20 mouse cellular contexts compared by ENCODE assay signal in genomic region chr15:96275198-96275597, GRCm38 (mm10). TPM values are rescaled to one million over a fixed set of nuclear protein-coding genes. Genes with fewer than 3 reads are reported as not detected.
DNase-seq lines count a peak whose midpoint lies in the region; ATAC-seq and TF ChIP-seq lines count a peak whose summit lies in the region.
"Had no signal": no experiment of that assay in that cellular context is flagged by ENCODE, and none has a peak within 500 bp of the region (broad histone marks: within the 10 kb centered on the region; RNA-seq: fewer than 3 reads in every experiment).

No protein-coding gene starts in this region.

- intact Hi-C loops in gastrocnemius, postnatal 36 days (cut with DNase I): no loop called here

- H3K4me3 ChIP-seq in forebrain, embryonic 14.5 days (ENCODE audit: low read depth, low read length): no peak overlapping the region
- H3K4me3 ChIP-seq in forebrain, embryonic 10.5 days: no peak overlapping the region
- H3K4me3 ChIP-seq in liver, embryonic 13.5 days (replicated peaks): no peak overlapping the region
- no peak overlapping the region for H3K4me3 ChIP-seq in myocyte
- no peak overlapping the region for H3K4me3 ChIP-seq in lung, postnatal 0 days (ENCODE audit: low read depth, low read length)
- H3K4me3 ChIP-seq: hindbrain, embryonic 10.5 days; limb, embryonic 13.5 days; midbrain, embryonic 12.5 days; neural tube, embryonic 12.5 days had no signal

- no peaks in the 10 kb centered on the region for H3K27me3 ChIP-seq in forebrain, embryonic 14.5 days (replicated peaks; ENCODE audit: control insufficient read depth, insufficient read depth, low read length)
- no peaks in the 10 kb centered on the region for H3K27me3 ChIP-seq in forebrain, embryonic 10.5 days (ENCODE audit: poor library complexity, severe bottlenecking)
- no peaks in the 10 kb centered on the region for H3K27me3 ChIP-seq in liver, embryonic 13.5 days
- no peaks in the 10 kb centered on the region for H3K27me3 ChIP-seq in myocyte (ENCODE audit: control insufficient read depth, insufficient read depth, insufficient read length)
- no peaks in the 10 kb centered on the region for H3K27me3 ChIP-seq in lung, postnatal 0 days (replicated peaks; ENCODE audit: insufficient read depth, low read length)
- H3K27me3 ChIP-seq: limb, embryonic 13.5 days; midbrain, embryonic 12.5 days; neural tube, embryonic 12.5 days had no signal

- H3K4me2 ChIP-seq in forebrain, embryonic 14.5 days (ENCODE audit: low read length): no peak overlapping the region
- H3K4me2 ChIP-seq in liver, embryonic 13.5 days: peak overlapping the region; percentile 56
- H3K4me2 ChIP-seq in myocyte (ENCODE audit: low read depth): no peak overlapping the region
- no peak overlapping the region for H3K4me2 ChIP-seq in lung, postnatal 0 days (replicated peaks; ENCODE audit: low read depth, low read length)
- H3K4me2 ChIP-seq: limb, embryonic 13.5 days; lung, embryonic 14.5 days; midbrain, embryonic 12.5 days; neural tube, embryonic 12.5 days had no signal

- peaks cover 29% of the 10 kb centered on the region for H3K36me3 ChIP-seq in forebrain, embryonic 14.5 days (ENCODE audit: control insufficient read depth, insufficient read depth, low read length)
- peaks cover 88% of the 10 kb centered on the region for H3K36me3 ChIP-seq in forebrain, embryonic 10.5 days (replicated peaks)
- peaks cover 42% of the 10 kb centered on the region for H3K36me3 ChIP-seq in liver, embryonic 13.5 days
- peaks cover 56% of the 10 kb centered on the region for H3K36me3 ChIP-seq in myocyte (ENCODE audit: control insufficient read depth, insufficient read depth)
- H3K36me3 ChIP-seq in lung, postnatal 0 days (ENCODE audit: insufficient read depth, low read length): no peaks in the 10 kb centered on the region

- DNase-seq in forebrain, embryonic 14.5 days (ENCODE audit: low spot score): no peak
- DNase-seq in forebrain, embryonic 10.5 days (ENCODE audit: extremely low spot score, low spot score): no peak
- peak; percentile 22 for DNase-seq in testis, postnatal 10 days (ENCODE audit: low spot score)
- no peak for DNase-seq in testis, postnatal 14 days (ENCODE audit: low spot score)
- DNase-seq in liver, embryonic 13.5 days: no peak
- no peak for DNase-seq in gastrocnemius, postnatal 36 days
- DNase-seq in lung, postnatal 0 days (ENCODE audit: low spot score): no peak
- DNase-seq: adrenal gland, postnatal 25 days; cerebellum, adult 11-12 months; cerebellum, postnatal 14 days; embryo, embryonic 11 days; kidney, adult 11 months; lung, embryonic 14.5 days; lung, postnatal 4 days had no signal

- peaks cover 77% of the 10 kb centered on the region for H3K79me2 ChIP-seq in myocyte (ENCODE audit: control insufficient read depth, insufficient read depth)

- TF ChIP-seq CTCF in lung, postnatal 0 days (IDR thresholded peaks at IDR 0.05): no peak

- H3K4me1 ChIP-seq in forebrain, embryonic 14.5 days (ENCODE audit: control insufficient read depth, insufficient read depth, low read length): no peaks in the 10 kb centered on the region; the same call in 1 of the 2 replicates
- H3K4me1 ChIP-seq in forebrain, embryonic 10.5 days: peaks cover 6% of the 10 kb centered on the region; the same call in 1 of the 2 replicates
- H3K4me1 ChIP-seq in liver, embryonic 13.5 days (replicated peaks): peaks cover 58% of the 10 kb centered on the region
- peaks cover 15% of the 10 kb centered on the region; the same call in 1 of the 2 replicates for H3K4me1 ChIP-seq in lung, postnatal 0 days (ENCODE audit: insufficient read depth, low read depth, low read length)

- no peak for TF ChIP-seq EP300 in lung, postnatal 0 days (IDR thresholded peaks at IDR 0.05)

- H3K9me3 ChIP-seq in forebrain, embryonic 14.5 days (replicated peaks; ENCODE audit: control insufficient read depth, low read length): no peaks in the 10 kb centered on the region
- H3K9me3 ChIP-seq in forebrain, embryonic 10.5 days: peaks cover 3% of the 10 kb centered on the region
- H3K9me3 ChIP-seq in liver, embryonic 13.5 days (replicated peaks): no peaks in the 10 kb centered on the region
- no peaks in the 10 kb centered on the region for H3K9me3 ChIP-seq in lung, postnatal 0 days (ENCODE audit: low read length)
- H3K9me3 ChIP-seq: midbrain, embryonic 12.5 days; neural tube, embryonic 12.5 days had no signal

- no peak overlapping the region for H3K9ac ChIP-seq in forebrain, embryonic 14.5 days (ENCODE audit: low read length)
- 0 out of 2 replicates have a peak overlapping the region, but pooled peaks have one; percentile 11 for H3K9ac ChIP-seq in liver, embryonic 13.5 days
- no peak overlapping the region for H3K9ac ChIP-seq in lung, postnatal 0 days (replicated peaks; ENCODE audit: low read depth)
- H3K9ac ChIP-seq: limb, embryonic 13.5 days; lung, embryonic 14.5 days; midbrain, embryonic 12.5 days; neural tube, embryonic 12.5 days had no signal

- WGBS in forebrain, embryonic 14.5 days: 75% methylated on average over 2 of the region's 2 CpGs
- 85% methylated on average over 2 of the region's 2 CpGs for WGBS in forebrain, embryonic 10.5 days
- 61% methylated on average over 2 of the region's 2 CpGs for WGBS in liver, embryonic 13.5 days (ENCODE audit: insufficient replicate concordance)
- 84% methylated on average over 2 of the region's 2 CpGs for WGBS in lung, postnatal 0 days

- no peak overlapping the region for H3ac ChIP-seq in myocyte (ENCODE audit: control insufficient read depth, insufficient read length)

- no peak for TF ChIP-seq POLR2A in myocyte (IDR thresholded peaks at IDR 0.05; ENCODE audit: insufficient read length, low read depth)

- 0 out of 2 replicates have a peak, but pooled peaks have one; percentile 29 for ATAC-seq in forebrain, embryonic 14.5 days
- ATAC-seq in liver, embryonic 13.5 days (ENCODE audit: low read depth): no peak
- no peak for ATAC-seq in lung, postnatal 0 days
- ATAC-seq: hindbrain, postnatal 0 days had no signal

- H3K27ac ChIP-seq in forebrain, embryonic 14.5 days (ENCODE audit: low read depth, low read length): no peak overlapping the region
- no peak overlapping the region for H3K27ac ChIP-seq in forebrain, embryonic 10.5 days
- H3K27ac ChIP-seq in liver, embryonic 13.5 days: peak overlapping the region; percentile 90
- no peak overlapping the region for H3K27ac ChIP-seq in lung, postnatal 0 days (ENCODE audit: low read length)
- H3K27ac ChIP-seq: hindbrain, embryonic 10.5 days; hindbrain, postnatal 0 days; limb, embryonic 13.5 days; midbrain, embryonic 12.5 days; neural tube, embryonic 12.5 days had no signal

TF ChIP-seq in myocyte, 11 proteins besides CTCF, POLR2A, EP300 and RAD21:
- TF ChIP-seq POLR2AphosphoS2 (IDR thresholded peaks at IDR 0.05; ENCODE audit: insufficient read length, low read depth): peak; percentile 71
- TF ChIP-seq MYOD1 (IDR thresholded peaks at IDR 0.05; ENCODE audit: control insufficient read depth in 1 of 3, insufficient read length in 2 of 3, low read depth in 2 of 3): no peak
- no peak for TF ChIP-seq TCF12 (IDR thresholded peaks at IDR 0.05; ENCODE audit: insufficient read depth, poor library complexity, severe bottlenecking)
- no peak for TF ChIP-seq SRF (IDR thresholded peaks at IDR 0.05; ENCODE audit: control insufficient read depth, insufficient read length, low read depth)

RNA-seq across cellular contexts. Expression of gene Arid2, which starts 12.1 kb away (rescaled TPM):
- 24.4 and 27.7 TPM in 2 replicates for polyA plus RNA-seq in forebrain, embryonic 14.5 days (2014; fragmentation: Nextera tagmentation; extraction: Ambion mirVana)
- 28.7 and 29.0 TPM in 2 replicates for polyA plus RNA-seq in forebrain, embryonic 10.5 days (2016; fragmentation: Nextera tagmentation; extraction: Ambion mirVana)
- 7.9 and 9.6 TPM in 2 replicates for polyA plus RNA-seq in liver, embryonic 13.5 days (2015; fragmentation: Nextera tagmentation; extraction: Ambion mirVana)
- polyA plus RNA-seq in myocyte (2012; fragmentation: generic; extraction: Trizol): 9.3 TPM
- total RNA-seq in gastrocnemius, postnatal 36 days (2021): 10 to 100 TPM; 11.0 to 13.1 TPM
- 15.3 and 15.7 TPM in 2 replicates for polyA plus RNA-seq in lung, postnatal 0 days (2015; fragmentation: Nextera tagmentation; extraction: Ambion mirVana)
